Mouse (Mus musculus) cerebellum, adult 11 months (tissue): ENCODE measurements at regions not wholly inside any gene's neighbourhood (a gene's known extent, or its start where the extent isn't known, plus 50 kb on each side); places are given as distances from the start of the nearest gene placed in this dataset.
A peak's percentile ranks its signal among the peaks of the same experiment; 100 is the strongest.

Experiments used
- DNase-seq: peaks from one replicate; pipeline ENCODE4 v3.0.0; 2022

DNA sequence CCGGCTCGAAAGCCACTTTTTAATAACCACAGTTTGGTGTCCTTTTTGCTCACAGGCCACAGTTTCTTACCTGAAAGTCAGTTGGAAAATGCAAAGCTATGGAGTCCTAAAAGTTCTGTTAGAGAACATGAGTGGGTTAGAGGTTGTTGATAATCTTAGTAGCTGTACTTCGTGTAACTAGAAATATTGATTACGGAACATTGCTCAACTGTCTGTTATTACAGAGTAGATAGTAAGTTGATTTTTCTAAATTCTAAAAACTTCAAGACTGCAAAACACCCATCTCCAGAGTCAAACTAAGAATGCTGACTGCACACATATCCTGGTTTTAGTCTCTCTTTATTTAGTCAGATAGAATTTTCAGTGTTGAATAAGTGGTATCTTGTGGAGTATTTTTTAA, 111.0 kb downstream of the Slc38a4 start:
- DNase-seq = no peak

- no peak for DNase-seq
Measured at GRCm38 (mm10) chr15:96942651-96943050, 113.1 kb downstream of the Slc38a4 start.

DNA sequence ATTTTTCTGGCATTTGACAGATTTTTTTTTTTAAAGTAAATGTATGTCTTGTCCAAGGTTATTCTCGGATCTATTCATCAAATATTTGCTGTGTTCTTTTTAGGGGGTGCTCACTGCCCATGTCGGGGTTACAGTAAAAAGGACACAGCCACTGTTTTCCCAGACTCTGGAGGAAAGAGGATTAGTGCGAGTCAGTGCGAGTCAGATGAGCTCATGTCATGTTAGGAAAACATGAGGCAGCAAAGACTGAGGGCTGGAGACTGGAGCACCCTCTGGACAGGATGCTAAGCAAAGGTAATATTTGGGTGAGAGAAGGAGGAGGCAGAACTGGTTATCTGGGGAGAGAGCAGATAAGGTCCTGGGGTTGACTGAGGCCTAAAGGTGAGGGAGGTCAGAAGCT, 117.3 kb downstream of the Slc38a4 start:
- DNase-seq = no peak

GRCm38 (mm10) chr15:96937623-96938022, 118.1 kb downstream of the Slc38a4 start:
- no peak for DNase-seq

GRCm38 (mm10) chr15:96936705-96937346, 118.9 kb downstream of the Slc38a4 start:
- DNase-seq = peak; percentile 69

- no peak for DNase-seq
Measured at GRCm38 (mm10) chr15:96936216-96936615, 119.5 kb downstream of the Slc38a4 start.

DNA sequence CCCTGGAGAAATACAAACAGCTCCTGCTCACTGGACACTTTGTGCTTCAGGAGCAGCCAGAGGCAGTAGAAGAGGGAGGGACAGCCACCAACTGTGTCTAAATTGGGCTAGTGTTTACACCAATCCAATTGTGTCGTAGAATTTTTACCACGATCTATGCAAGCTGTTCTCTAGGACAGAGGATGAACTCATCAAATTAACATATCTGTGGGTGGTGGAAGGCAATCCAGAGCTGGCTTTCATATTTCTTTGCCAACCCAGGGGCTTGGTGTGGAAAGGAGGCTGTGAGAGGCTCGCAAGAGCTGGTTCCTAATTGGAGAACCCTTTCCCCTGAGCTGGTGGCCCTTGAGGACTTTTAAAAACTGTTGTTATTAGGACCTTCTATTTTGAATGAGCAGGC, 122.3 kb downstream of the Slc38a4 start:
- DNase-seq = no peak

DNA sequence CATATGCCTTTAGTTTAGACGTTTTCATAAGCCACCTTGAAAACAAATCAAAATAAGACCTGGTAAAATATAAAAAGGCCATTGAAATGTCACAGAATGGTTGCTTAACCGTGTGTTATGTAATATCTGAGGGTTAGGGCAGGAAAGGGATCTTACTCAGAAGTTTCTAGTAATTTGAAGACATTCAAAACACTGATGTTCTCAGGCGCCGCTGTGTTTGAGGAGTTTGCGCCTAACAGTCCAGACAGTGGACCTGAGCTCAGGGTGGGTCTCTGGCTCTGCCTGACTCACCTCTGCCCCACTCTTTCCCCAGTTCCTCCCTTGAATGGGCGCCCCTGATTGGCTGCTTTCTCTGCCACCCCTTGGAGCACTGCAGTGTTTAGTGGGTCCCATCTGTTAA, 125.2 kb downstream of the Slc38a4 start:
- DNase-seq = no peak

DNA sequence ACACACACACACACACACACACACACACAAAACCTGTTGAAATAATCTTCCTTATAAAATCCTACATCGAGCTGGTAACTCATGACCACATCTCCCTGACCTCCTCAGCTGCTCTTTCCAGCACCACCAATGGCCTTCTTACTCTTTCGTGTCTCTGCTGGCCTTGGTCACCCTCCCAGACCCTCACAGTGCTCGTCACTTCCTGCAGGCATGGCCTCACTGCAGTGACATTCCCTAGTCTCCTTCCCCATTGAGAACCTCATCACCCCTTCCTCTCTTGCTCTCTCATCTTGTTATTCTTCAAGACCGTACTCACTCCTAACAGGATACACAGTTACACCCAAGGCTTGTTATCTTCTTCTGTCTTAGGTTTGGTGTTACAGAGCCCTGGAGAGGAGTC, 126.0 kb downstream of the Slc38a4 start:
- no peak for DNase-seq

DNA sequence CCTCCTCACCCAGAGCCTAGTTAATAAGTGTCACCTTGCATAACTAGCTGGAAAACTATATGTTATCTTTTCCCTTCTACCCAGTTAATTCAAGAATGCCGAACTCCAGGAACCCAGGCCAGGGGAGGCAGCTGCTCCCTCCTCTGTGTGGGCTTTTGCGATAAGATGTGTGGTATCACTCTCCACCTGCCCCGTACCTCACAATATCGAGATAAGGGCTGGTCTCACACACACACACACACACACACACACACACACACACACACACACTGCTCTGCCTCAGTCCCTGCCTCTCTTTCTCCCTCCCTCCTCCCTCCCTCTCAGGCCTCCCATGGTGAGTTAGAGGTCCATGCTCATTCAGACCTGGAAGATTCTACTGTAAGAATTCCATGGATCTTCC, 127.1 kb downstream of the Slc38a4 start:
- no peak for DNase-seq

GRCm38 (mm10) chr15:96927674-96928073, 128.1 kb downstream of the Slc38a4 start:
- no peak for DNase-seq

- no peak for DNase-seq
Measured at GRCm38 (mm10) chr15:96926660-96927059, 129.1 kb downstream of the Slc38a4 start.

- DNase-seq = no peak
Measured at GRCm38 (mm10) chr15:96916586-96916985, 139.2 kb downstream of the Slc38a4 start.

DNA sequence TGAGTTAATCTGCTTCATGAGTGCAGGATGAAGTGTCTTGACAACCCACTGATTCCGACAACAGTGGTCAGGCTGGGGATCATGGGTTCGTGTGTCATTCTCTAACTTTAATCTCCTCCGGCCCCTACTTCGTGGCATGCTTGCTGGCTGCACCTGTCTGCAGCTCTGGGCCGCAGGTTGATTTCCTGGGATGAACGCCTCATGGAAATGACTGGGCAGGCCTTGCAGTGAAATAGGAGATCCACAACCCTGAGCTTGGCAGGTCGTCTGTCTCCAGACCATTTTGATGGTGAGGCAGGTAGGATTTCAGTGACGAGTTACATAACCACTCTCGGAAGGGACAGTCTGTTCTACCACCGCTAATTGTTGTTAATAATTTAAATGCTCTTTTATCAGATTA, 140.2 kb downstream of the Slc38a4 start:
- DNase-seq = no peak

DNA sequence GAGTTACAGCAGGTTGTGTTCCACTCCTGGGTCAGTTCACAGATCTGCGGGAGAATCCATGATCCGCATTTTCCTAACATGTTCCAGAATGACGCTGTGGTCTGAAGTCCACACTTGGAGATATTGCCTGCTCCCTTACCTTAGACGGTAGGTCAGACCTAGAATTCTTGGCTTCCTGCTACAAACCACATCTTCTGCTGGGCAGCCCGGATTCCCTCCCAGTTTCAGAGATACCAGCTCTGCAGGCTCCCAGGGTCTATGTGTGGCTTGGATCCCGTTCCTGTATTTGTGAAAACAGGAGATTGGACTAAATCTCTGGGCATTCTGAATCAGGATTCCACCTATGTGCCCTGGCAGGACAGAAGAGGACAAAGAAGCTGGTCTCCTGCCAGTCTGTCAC, 140.8 kb downstream of the Slc38a4 start:
- DNase-seq = no peak

- DNase-seq = no peak
Measured at GRCm38 (mm10) chr15:96905520-96905919, 150.2 kb downstream of the Slc38a4 start.

GRCm38 (mm10) chr15:96903461-96903860, 152.3 kb downstream of the Slc38a4 start:
- DNase-seq = no peak

DNA sequence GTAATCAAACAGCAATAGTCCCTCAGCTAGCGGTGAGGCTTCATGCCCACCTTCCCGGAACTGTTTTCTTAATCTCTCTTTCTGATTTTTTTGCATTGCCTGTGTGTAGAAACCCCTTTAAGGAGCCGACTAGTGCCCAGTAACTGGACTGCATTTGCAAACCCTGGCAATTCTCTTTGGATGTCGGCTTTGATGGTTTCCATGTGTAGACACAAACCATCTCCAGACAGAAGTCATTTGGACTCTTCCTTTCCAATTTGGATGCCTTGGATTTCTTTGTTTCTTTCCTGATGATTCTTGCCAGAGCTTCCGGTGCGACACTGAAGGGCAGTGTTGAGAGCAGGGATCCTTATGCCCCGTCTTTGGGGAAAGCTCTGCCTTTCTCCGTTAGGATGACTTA, 153.0 kb downstream of the Slc38a4 start:
- no peak for DNase-seq

GRCm38 (mm10) chr15:96901616-96902015, 154.1 kb downstream of the Slc38a4 start:
- no peak for DNase-seq

- DNase-seq = no peak
Measured at GRCm38 (mm10) chr15:96898285-96898684, 157.5 kb downstream of the Slc38a4 start.

GRCm38 (mm10) chr15:96884901-96885300, 170.9 kb downstream of the Slc38a4 start:
- DNase-seq = no peak

GRCm38 (mm10) chr15:96883754-96884153, 172.0 kb downstream of the Slc38a4 start:
- no peak for DNase-seq

GRCm38 (mm10) chr15:96882211-96882610, 173.5 kb downstream of the Slc38a4 start:
- no peak for DNase-seq

GRCm38 (mm10) chr15:96881519-96882170, 174.1 kb downstream of the Slc38a4 start:
- DNase-seq = no peak

- no peak for DNase-seq
Measured at GRCm38 (mm10) chr15:96880066-96880465, 175.7 kb downstream of the Slc38a4 start.
